Mouse (Mus musculus): ENCODE measurements around the gene Eda. TPM values are rescaled to one million over a fixed set of nuclear protein-coding genes. Genes with fewer than 3 reads are reported as not detected.

Eda gene
- polyA plus RNA-seq (2015; fragmentation: Nextera tagmentation; extraction: Ambion mirVana), result 1.9 and 2.0 TPM in 2 replicates

DNA sequence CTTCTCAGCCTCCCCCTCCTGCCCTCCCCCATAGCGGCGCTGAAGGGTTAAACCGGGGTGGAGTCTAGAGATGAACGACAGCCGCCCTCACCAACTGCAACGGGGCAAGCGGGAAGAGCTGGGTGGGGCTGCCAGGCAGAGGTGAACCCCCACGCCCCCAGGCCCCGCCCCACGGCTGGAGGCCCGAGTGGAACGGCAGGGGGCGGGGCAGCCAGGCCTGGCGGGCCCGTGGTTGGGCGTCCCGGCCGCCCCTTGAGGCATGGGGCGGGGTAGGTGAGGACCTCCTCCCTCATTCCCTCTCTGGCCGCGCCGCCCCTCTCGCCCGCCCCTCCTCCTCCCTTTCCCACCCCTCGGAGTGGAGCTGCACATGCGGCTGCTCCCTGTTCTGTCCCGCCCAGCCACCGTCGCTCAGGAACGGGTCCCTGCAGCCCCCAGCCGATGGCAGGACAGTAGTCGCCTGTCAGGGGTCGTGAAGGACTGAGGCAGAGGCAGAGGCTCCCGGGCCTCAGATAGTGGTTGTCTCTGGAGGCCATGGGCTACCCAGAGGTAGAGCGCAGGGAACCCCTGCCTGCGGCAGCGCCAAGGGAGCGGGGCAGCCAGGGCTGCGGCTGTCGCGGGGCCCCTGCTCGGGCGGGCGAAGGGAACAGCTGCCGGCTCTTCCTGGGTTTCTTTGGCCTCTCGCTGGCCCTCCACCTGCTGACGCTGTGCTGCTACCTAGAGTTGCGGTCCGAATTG lies at the start of gene Eda:
TSS of gene Eda (plus strand) at position 357 of the 735 bp plus-strand sequence.
- Histone ChIP-seq H3K36me3 (ENCODE audit: insufficient read depth, low read length) (no peaks in the 10 kb centered on the region), H3K27ac (ENCODE audit: low read length) (no peak within 1 kb of the TSS), H3K27me3 (ENCODE audit: insufficient read depth, low read length) (peaks cover 6% of the 10 kb centered on the region; the same call in 1 of the 2 replicates), H3K9me3 (ENCODE audit: low read length) (no peaks in the 10 kb centered on the region), H3K4me1 (ENCODE audit: insufficient read depth, low read length) (no peaks in the 10 kb centered on the region), H3K9ac (replicated peaks; ENCODE audit: low read length) (peak within 1 kb of the TSS; percentile 57), H3K4me2 (replicated peaks; ENCODE audit: low read depth, low read length) (peak within 1 kb of the TSS; percentile 85), H3K4me3 (ENCODE audit: low read length) (peak within 1 kb of the TSS; percentile 58)
- WGBS, result 27% methylated on average over 25 of the region's 49 CpGs
- peak; percentile 98 for ATAC-seq (ENCODE audit: low FRiP score, low TSS enrichment)

DNA sequence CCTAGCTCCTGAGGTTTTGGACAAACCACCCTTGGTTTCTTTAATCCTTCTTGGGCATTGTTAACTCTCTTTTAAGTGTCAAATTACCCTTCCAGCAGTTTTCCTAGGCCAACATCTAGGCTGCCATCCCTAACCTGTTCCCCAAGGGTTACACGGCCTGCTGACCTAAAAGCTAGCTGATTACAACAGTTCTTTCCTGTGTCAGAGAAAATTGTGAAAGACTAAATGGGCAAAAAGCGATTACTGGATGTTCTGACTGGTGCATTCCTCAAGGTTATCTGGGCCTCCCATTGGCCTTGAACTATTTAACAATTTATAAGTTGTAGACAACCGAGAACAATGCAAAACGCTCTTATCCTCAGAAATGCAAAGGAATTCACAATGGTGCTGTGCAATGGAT lies 14.4 kb upstream of the Eda start:
- Histone ChIP-seq H3K27ac (ENCODE audit: low read length) (no peak overlapping the region), H3K4me3 (ENCODE audit: low read length) (no peak overlapping the region), H3K4me1 (ENCODE audit: insufficient read depth, low read length) (no peaks in the 10 kb centered on the region), H3K27me3 (ENCODE audit: insufficient read depth, low read length) (peaks cover 15% of the 10 kb centered on the region; the same call in 1 of the 2 replicates), H3K9ac (replicated peaks; ENCODE audit: low read length) (no peak overlapping the region), H3K36me3 (ENCODE audit: insufficient read depth, low read length) (no peaks in the 10 kb centered on the region), H3K9me3 (ENCODE audit: low read length) (no peaks in the 10 kb centered on the region), H3K4me2 (replicated peaks; ENCODE audit: low read depth, low read length) (no peak overlapping the region)
- ATAC-seq (ENCODE audit: low FRiP score, low TSS enrichment), result no peak
- WGBS, result 76% methylated on average over 4 of the region's 4 CpGs

GRCm38 (mm10) chrX:99970111-99970510 lies 5.3 kb upstream of the Eda start:
- Histone ChIP-seq H3K9ac (replicated peaks; ENCODE audit: low read length) (no peak overlapping the region), H3K27ac (ENCODE audit: low read length) (no peak overlapping the region), H3K36me3 (ENCODE audit: insufficient read depth, low read length) (no peaks in the 10 kb centered on the region), H3K4me2 (replicated peaks; ENCODE audit: low read depth, low read length) (no peak overlapping the region), H3K27me3 (ENCODE audit: insufficient read depth, low read length) (peaks cover 10% of the 10 kb centered on the region; the same call in 1 of the 2 replicates), H3K4me3 (ENCODE audit: low read length) (no peak overlapping the region), H3K4me1 (ENCODE audit: insufficient read depth, low read length) (no peaks in the 10 kb centered on the region), H3K9me3 (ENCODE audit: low read length) (no peaks in the 10 kb centered on the region)
- 68% methylated on average over 1 of the region's 1 CpGs for WGBS
- ATAC-seq (ENCODE audit: low FRiP score, low TSS enrichment), result no peak

GRCm38 (mm10) chrX:99974381-99974780 lies 1.0 kb upstream of the Eda start:
- no peaks in the 10 kb centered on the region for H3K4me1 ChIP-seq (ENCODE audit: insufficient read depth, low read length)
- H3K9me3 ChIP-seq (ENCODE audit: low read length), result no peaks in the 10 kb centered on the region
- H3K4me3 ChIP-seq (ENCODE audit: low read length), result no peak overlapping the region
- 39% methylated on average over 3 of the region's 3 CpGs for WGBS
- no peak overlapping the region for H3K9ac ChIP-seq (replicated peaks; ENCODE audit: low read length)
- no peaks in the 10 kb centered on the region for H3K36me3 ChIP-seq (ENCODE audit: insufficient read depth, low read length)
- peaks cover 6% of the 10 kb centered on the region; the same call in 1 of the 2 replicates for H3K27me3 ChIP-seq (ENCODE audit: insufficient read depth, low read length)
- no peak overlapping the region for H3K27ac ChIP-seq (ENCODE audit: low read length)
- ATAC-seq (ENCODE audit: low FRiP score, low TSS enrichment), result no peak
- H3K4me2 ChIP-seq (replicated peaks; ENCODE audit: low read depth, low read length), result no peak overlapping the region

GRCm38 (mm10) chrX:99974803-99975202 lies 603 bp upstream of the Eda start:
- peak overlapping the region; percentile 85 for H3K4me2 ChIP-seq (replicated peaks; ENCODE audit: low read depth, low read length)
- ATAC-seq (ENCODE audit: low FRiP score, low TSS enrichment), result 0 out of 2 replicates have a peak, but pooled peaks have one; percentile 17
- no peaks in the 10 kb centered on the region for H3K4me1 ChIP-seq (ENCODE audit: insufficient read depth, low read length)
- H3K9me3 ChIP-seq (ENCODE audit: low read length), result no peaks in the 10 kb centered on the region
- H3K4me3 ChIP-seq (ENCODE audit: low read length), result peak overlapping the region; percentile 58
- H3K27ac ChIP-seq (ENCODE audit: low read length), result no peak overlapping the region
- WGBS, result 30% methylated on average over 5 of the region's 5 CpGs
- H3K36me3 ChIP-seq (ENCODE audit: insufficient read depth, low read length), result no peaks in the 10 kb centered on the region
- no peak overlapping the region for H3K9ac ChIP-seq (replicated peaks; ENCODE audit: low read length)
- H3K27me3 ChIP-seq (ENCODE audit: insufficient read depth, low read length), result peaks cover 6% of the 10 kb centered on the region; the same call in 1 of the 2 replicates

- Histone ChIP-seq H3K36me3 (ENCODE audit: insufficient read depth, low read length) (no peaks in the 10 kb centered on the region), H3K4me1 (ENCODE audit: insufficient read depth, low read length) (no peaks in the 10 kb centered on the region), H3K27me3 (ENCODE audit: insufficient read depth, low read length) (peaks cover 6% of the 10 kb centered on the region; the same call in 1 of the 2 replicates), H3K9ac (replicated peaks; ENCODE audit: low read length) (peak overlapping the region; percentile 57), H3K4me2 (replicated peaks; ENCODE audit: low read depth, low read length) (peak overlapping the region; percentile 85), H3K9me3 (ENCODE audit: low read length) (no peaks in the 10 kb centered on the region), H3K4me3 (ENCODE audit: low read length) (peak overlapping the region; percentile 58), H3K27ac (ENCODE audit: low read length) (no peak overlapping the region)
- 23% methylated on average over 47 of the region's 48 CpGs for WGBS
- ATAC-seq (ENCODE audit: low FRiP score, low TSS enrichment), result peak; percentile 44
These were observed 849 bp downstream of the Eda start for GRCm38 (mm10) chrX:99975985-99976924.

GRCm38 (mm10) chrX:99978354-99978753 lies 2.9 kb downstream of the Eda start:
- Histone ChIP-seq H3K4me2 (replicated peaks; ENCODE audit: low read depth, low read length) (no peak overlapping the region), H3K27me3 (ENCODE audit: insufficient read depth, low read length) (peaks cover 6% of the 10 kb centered on the region; the same call in 1 of the 2 replicates), H3K9me3 (ENCODE audit: low read length) (no peaks in the 10 kb centered on the region), H3K4me1 (ENCODE audit: insufficient read depth, low read length) (no peaks in the 10 kb centered on the region), H3K36me3 (ENCODE audit: insufficient read depth, low read length) (no peaks in the 10 kb centered on the region), H3K27ac (ENCODE audit: low read length) (no peak overlapping the region), H3K4me3 (ENCODE audit: low read length) (no peak overlapping the region), H3K9ac (replicated peaks; ENCODE audit: low read length) (no peak overlapping the region)
- ATAC-seq (ENCODE audit: low FRiP score, low TSS enrichment), result no peak
- 80% methylated on average over 2 of the region's 2 CpGs for WGBS

DNA sequence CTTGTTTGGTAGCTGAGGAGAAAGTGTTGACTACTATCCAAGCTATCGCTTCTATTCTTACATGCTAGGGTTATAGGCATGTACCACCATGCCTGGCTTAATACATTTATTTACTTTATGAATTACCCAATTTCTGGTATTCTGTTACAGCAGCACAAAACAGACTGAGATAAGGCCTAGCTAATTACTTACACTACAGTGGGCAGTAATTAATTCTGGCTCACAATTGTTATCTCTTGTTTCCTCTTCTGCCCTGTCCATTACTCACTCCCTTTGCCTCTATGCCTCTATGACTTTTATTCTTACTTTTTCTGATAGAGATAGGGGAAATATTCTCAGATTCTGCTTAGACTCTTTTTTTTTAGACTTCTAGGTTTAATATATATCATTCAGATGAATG lies 18.0 kb downstream of the Eda start:
- ATAC-seq (ENCODE audit: low FRiP score, low TSS enrichment), result no peak
- Histone ChIP-seq H3K4me2 (replicated peaks; ENCODE audit: low read depth, low read length) (no peak overlapping the region), H3K9me3 (ENCODE audit: low read length) (no peaks in the 10 kb centered on the region), H3K9ac (replicated peaks; ENCODE audit: low read length) (no peak overlapping the region), H3K27ac (ENCODE audit: low read length) (no peak overlapping the region), H3K4me3 (ENCODE audit: low read length) (no peak overlapping the region), H3K36me3 (ENCODE audit: insufficient read depth, low read length) (no peaks in the 10 kb centered on the region), H3K4me1 (ENCODE audit: insufficient read depth, low read length) (no peaks in the 10 kb centered on the region), H3K27me3 (ENCODE audit: insufficient read depth, low read length) (peaks cover 12% of the 10 kb centered on the region; the same call in 1 of the 2 replicates)
- WGBS, result 96% methylated on average over 1 of the region's 1 CpGs

GRCm38 (mm10) chrX:99999342-99999741 lies 23.9 kb downstream of the Eda start:
- no peak for ATAC-seq (ENCODE audit: low FRiP score, low TSS enrichment)
- H3K4me2 ChIP-seq (replicated peaks; ENCODE audit: low read depth, low read length), result no peak overlapping the region
- H3K36me3 ChIP-seq (ENCODE audit: insufficient read depth, low read length), result no peaks in the 10 kb centered on the region
- H3K4me3 ChIP-seq (ENCODE audit: low read length), result no peak overlapping the region
- H3K9me3 ChIP-seq (ENCODE audit: low read length), result no peaks in the 10 kb centered on the region
- peaks cover 7% of the 10 kb centered on the region; the same call in 1 of the 2 replicates for H3K27me3 ChIP-seq (ENCODE audit: insufficient read depth, low read length)
- 88% methylated on average over 2 of the region's 2 CpGs for WGBS
- H3K27ac ChIP-seq (ENCODE audit: low read length), result no peak overlapping the region
- no peaks in the 10 kb centered on the region for H3K4me1 ChIP-seq (ENCODE audit: insufficient read depth, low read length)
- no peak overlapping the region for H3K9ac ChIP-seq (replicated peaks; ENCODE audit: low read length)
